In genomic region chr14:55513927-55514326, GRCm38 (mm10) we compare ENCODE assay signal across 24 mouse cellular contexts. TPM values are rescaled to one million over a fixed set of nuclear protein-coding genes. Genes with fewer than 3 reads are reported as not detected.
"Had no signal": no experiment of that assay in that cellular context is flagged by ENCODE, and none has a peak within 500 bp of the region (broad histone marks: within the 10 kb centered on the region; RNA-seq: fewer than 3 reads in every experiment).

No protein-coding gene starts in this region.

- H3K27ac ChIP-seq: intestine, embryonic 15.5 days; limb, embryonic 10.5 days; limb, embryonic 13.5 days; lung, embryonic 15.5 days; stomach, postnatal 0 days had no signal

- H3K4me2 ChIP-seq: intestine, embryonic 15.5 days; limb, embryonic 13.5 days; lung, embryonic 15.5 days; midbrain, embryonic 11.5 days had no signal

- ATAC-seq: intestine, embryonic 15.5 days had no signal

- H3K9me3 ChIP-seq: intestine, embryonic 15.5 days; limb, embryonic 10.5 days; limb, embryonic 13.5 days; lung, embryonic 15.5 days had no signal

- DNase-seq: kidney, adult 2 months; kidney, postnatal 10 days; kidney, postnatal 36 days; lung, postnatal 14 days; lung, postnatal 4 days; midbrain, embryonic 14.5 days; right cerebral cortex, adult 18-20 months; right cerebral cortex, postnatal 14 days; right cerebral cortex, postnatal 4 days; thymus, adult 2 months; thymus, postnatal 14 days; thymus, postnatal 4 days had no signal

- H3K9ac ChIP-seq: intestine, embryonic 15.5 days; limb, embryonic 13.5 days; lung, embryonic 15.5 days had no signal

- H3K4me3 ChIP-seq: intestine, embryonic 15.5 days; limb, embryonic 10.5 days; limb, embryonic 13.5 days; lung, embryonic 15.5 days had no signal

- H3K4me1 ChIP-seq: intestine, embryonic 15.5 days; lung, embryonic 15.5 days had no signal

- H3K36me3 ChIP-seq: intestine, embryonic 15.5 days; limb, embryonic 10.5 days; limb, embryonic 13.5 days; lung, embryonic 15.5 days had no signal

RNA-seq across cellular contexts. Expression of gene Cpne6, which starts 3.7 kb away (rescaled TPM):
- total RNA-seq: liver, adult 2 months; megakaryocyte progenitor cell, adult 5-6 weeks; megakaryocyte-erythroid progenitor cell, adult 5-6 weeks had no signal
- polyA plus RNA-seq: liver, adult 2 months had no signal

RNA-seq across cellular contexts. Expression of gene Nrl, which starts 10.9 kb away (rescaled TPM):
- total RNA-seq: liver, adult 2 months; megakaryocyte progenitor cell, adult 5-6 weeks; megakaryocyte-erythroid progenitor cell, adult 5-6 weeks had no signal
- polyA plus RNA-seq: intestine, embryonic 15.5 days; kidney, adult 2 months; kidney, embryonic 14.5 days; limb, embryonic 10.5 days; limb, embryonic 13.5 days; liver, adult 2 months; lung, embryonic 15.5 days; midbrain, embryonic 11.5 days; midbrain, embryonic 14.5 days; neural tube, embryonic 11.5 days; stomach, embryonic 14.5 days; stomach, postnatal 0 days had no signal
